Mouse (Mus musculus) brown adipose tissue, adult 24 weeks (tissue): ENCODE measurements around the gene Thsd1. TPM values are rescaled to one million over a fixed set of nuclear protein-coding genes. Genes with fewer than 3 reads are reported as not detected.
"Not testable (repeated sequence)": the region's sequence is repeated elsewhere in the genome, so short reads cannot be mapped to it uniquely, and the experiment has no call there.

Experiments used
- H3K27ac ChIP-seq: fragments of 200-500 bp; replicated peaks from 2 replicates; pipeline ENCODE4 v1.5.1; 2012; ENCODE audit warnings: low read depth, mild to moderate bottlenecking, low read length
- H3K4me1 ChIP-seq: fragments of 200-500 bp; 2 replicates; pipeline ENCODE4 v1.6.1; 2012; ENCODE audit warnings: low read length, mixed read lengths; ENCODE audit not compliant: control insufficient read depth, insufficient read depth, insufficient read length
- H3K4me3 ChIP-seq: fragments of 200-500 bp; 2 replicates; pipeline ENCODE4 v1.5.1; 2012; ENCODE audit warnings: low read depth, mild to moderate bottlenecking, low read length, moderate library complexity; ENCODE audit not compliant: insufficient read depth
- polyA plus RNA-seq: library from polyadenylated mRNA; stranded (reverse); fragments of >200 nt; gene quantifications from 2 replicates; pipeline ENCODE4 v1.2.4, GENCODE M21; 2012; ENCODE audit not compliant: missing spikeins, insufficient read depth, insufficient read length

Gene Thsd1
- polyA plus RNA-seq, 1 experiment: 1.0 TPM

DNA sequence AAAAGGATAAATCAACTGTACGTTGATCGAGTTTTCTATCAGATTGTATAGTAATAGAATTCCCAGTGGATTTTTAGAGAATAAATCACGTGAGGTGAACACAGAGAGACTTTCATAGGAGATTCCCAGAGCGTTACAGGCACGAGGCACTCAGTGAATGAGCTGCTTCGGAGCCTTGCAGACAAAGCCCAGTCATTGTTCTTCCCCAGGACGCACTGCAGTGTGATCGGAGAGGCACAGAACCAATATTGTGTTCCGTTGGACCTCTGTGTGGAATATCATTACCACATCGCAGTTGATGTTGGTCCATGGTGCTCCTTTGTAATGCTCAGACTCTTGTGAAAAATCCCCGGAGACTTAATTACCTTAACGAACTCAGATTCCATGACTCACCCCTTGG lies 20.8 kb downstream of the Thsd1 start:
- Histone ChIP-seq H3K4me1 (peaks cover 2% of the 10 kb centered on the region; the same call in 1 of the 2 replicates), H3K4me3 (no peak overlapping the region), H3K27ac (no peak overlapping the region)

GRCm38 (mm10) chr8:22249080-22249479 lies 22.0 kb downstream of the Thsd1 start:
- H3K27ac ChIP-seq: no peak overlapping the region
- peaks cover 2% of the 10 kb centered on the region; the same call in 1 of the 2 replicates for H3K4me1 ChIP-seq
- H3K4me3 ChIP-seq: no peak overlapping the region

DNA sequence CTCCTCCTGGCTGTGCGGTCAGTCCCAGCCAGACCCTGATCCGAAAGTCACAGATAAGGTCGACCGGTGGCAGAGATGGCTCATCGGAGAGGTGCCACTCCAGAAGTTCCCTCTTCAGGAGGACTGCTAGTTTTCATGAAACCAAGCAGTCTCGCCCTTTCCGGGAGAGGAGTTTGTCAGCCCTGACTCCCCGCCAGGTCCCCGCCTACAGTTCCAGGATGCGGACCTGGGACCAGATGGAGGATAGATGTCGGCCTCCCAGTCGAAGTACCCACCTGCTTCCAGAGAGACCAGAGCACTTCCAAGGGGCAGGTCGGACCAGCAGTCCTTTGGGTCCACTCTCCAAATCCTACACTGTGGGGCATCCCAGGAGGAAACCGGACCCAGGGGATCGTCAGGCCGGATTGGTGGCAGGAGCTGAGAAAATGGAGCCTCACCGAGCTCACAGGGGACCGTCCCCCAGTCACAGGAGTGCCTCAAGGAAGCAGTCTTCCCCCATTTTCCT lies 31.9 kb downstream of the Thsd1 start:
- Histone ChIP-seq H3K27ac (no peak overlapping the region), H3K4me1 (peaks cover 8% of the 10 kb centered on the region; the same call in 1 of the 2 replicates), H3K4me3 (no peak overlapping the region)

DNA sequence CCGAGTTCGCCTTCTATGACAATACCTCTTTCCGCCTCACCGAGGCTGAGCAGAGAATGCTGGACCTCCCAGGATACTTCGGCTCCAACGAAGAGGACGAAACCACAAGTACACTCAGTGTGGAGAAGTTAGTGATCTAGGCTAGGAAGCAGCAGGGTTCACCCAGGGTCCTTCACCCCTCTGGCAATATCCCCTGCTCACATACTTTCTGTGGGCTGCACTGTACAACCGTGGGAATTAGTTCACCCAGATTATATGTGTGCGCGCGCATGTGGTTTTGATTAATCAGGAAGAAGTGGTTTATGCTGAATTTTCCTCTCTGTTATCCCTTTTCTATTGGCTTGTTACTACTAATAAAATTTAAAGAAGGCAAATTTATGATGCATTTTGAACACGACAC lies 32.4 kb downstream of the Thsd1 start:
- peaks cover 8% of the 10 kb centered on the region; the same call in 1 of the 2 replicates for H3K4me1 ChIP-seq
- H3K4me3 ChIP-seq: no peak overlapping the region
- no peak overlapping the region for H3K27ac ChIP-seq

GRCm38 (mm10) chr8:22260091-22260722 lies 33.1 kb downstream of the Thsd1 start:
- H3K27ac ChIP-seq: no peak overlapping the region

DNA sequence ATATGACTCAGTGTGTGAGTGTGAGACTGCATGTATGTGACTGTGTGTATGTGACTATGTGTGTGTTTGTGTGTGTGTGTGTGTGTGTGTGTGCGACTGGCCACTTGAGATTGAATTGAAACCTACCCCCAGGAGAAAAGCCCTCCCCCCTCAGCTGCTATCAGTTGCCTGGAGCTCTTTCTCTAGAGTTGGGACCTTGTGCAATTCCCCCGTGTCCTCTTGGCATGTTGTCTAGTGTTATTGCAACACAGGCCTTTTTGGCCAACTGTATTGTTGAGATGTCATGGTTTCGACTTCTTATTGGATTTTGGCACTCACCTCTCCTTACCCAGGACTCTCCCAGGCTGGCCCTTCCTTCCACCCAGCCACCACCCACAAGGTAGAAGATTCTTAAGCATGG lies 35.2 kb downstream of the Thsd1 start:
- Histone ChIP-seq H3K4me1 (peaks cover 8% of the 10 kb centered on the region; the same call in 1 of the 2 replicates), H3K4me3 (no peak overlapping the region), H3K27ac (no peak overlapping the region)

More at GRCm38 (mm10) chr8:22260091-22260722, 33.1 kb downstream of the Thsd1 start:
- Histone ChIP-seq H3K4me1 (peaks cover 8% of the 10 kb centered on the region; the same call in 1 of the 2 replicates), H3K4me3 (no peak overlapping the region)

DNA sequence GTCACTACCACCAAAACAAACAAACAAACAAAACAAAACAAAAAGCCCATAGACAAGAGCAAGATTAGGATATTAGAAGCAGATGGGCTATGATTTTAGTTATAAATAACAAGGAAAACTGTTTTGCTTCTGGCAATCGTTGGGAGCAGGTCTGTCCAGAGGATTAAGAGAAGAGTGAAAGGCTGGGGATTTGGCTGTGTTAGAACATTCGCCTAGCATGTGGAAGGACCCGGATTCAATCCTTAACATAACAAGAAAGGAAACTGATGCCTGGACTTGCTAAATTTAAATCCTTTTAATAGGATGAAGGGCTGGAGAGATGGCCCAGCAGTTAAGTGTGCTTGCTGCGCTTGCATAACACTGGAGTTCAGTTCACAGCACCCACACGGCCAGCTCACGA lies 37.2 kb downstream of the Thsd1 start:
- peaks cover 8% of the 10 kb centered on the region; the same call in 1 of the 2 replicates for H3K4me1 ChIP-seq
- no peak overlapping the region for H3K4me3 ChIP-seq
- H3K27ac ChIP-seq: no peak overlapping the region

DNA sequence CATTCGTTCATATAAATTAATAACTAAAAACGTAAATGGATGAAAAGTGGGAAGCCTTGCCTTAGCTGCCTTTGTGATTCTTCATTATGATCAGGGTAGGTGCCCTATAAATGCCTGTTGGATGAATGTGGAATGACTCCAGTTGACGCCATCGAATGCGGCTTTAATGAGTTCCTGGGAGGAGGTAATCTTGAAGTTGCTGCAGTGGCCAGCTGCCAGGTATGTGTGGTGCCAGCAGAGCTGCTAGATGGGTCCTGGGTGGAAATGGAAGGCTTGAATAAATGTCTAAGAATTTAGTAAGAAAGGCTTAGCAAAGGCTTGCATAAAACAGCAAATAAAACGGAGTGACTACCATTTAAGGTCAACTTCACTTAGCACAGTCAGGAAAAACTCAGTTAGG lies 37.7 kb downstream of the Thsd1 start:
- H3K4me3 ChIP-seq: no peak overlapping the region
- H3K4me1 ChIP-seq: peaks cover 8% of the 10 kb centered on the region; the same call in 1 of the 2 replicates
- H3K27ac ChIP-seq: no peak overlapping the region

DNA sequence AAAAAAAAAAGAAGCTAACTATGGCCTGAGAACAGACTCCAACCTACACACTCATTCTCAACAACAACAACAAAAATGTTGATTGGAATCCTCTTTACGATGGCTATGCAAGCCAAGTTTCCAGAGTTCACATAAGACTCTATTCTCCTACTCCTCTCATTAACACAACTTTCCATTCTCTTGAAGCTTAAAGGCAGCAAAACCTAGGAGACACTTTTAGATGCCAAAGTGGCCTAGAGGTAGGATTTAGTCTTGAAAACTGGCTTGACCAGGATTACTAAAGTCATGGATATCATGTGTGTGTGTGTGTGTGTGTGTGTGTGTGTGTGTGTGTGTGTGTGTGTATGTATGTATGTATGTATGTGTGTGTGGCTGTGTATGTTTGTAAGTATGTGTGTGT lies 38.1 kb downstream of the Thsd1 start:
- peaks cover 6% of the 10 kb centered on the region; the same call in 1 of the 2 replicates for H3K4me1 ChIP-seq
- H3K27ac ChIP-seq: no peak overlapping the region
- no peak overlapping the region for H3K4me3 ChIP-seq

DNA sequence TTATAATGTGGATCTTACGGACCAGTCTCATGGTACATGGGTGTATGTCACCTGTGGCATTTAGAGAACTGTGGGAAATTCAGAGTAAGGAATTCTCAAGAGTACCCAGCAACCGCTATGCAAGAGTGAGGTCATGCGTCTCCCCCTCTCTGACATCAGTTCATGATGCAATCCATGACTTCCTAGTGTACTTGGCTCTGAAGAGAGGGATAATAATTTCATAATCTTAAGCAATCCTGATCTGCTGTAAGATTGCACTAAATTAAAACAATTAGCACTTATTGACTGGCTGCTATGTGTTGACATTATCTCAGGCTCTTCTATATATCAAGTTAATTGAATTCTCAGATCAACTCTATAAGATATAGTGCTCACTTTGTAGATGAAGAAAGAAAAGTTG lies 39.7 kb downstream of the Thsd1 start:
- Histone ChIP-seq H3K4me3 (no peak overlapping the region), H3K27ac (no peak overlapping the region), H3K4me1 (peaks cover 2% of the 10 kb centered on the region; the same call in 1 of the 2 replicates)

- no peak overlapping the region for H3K4me3 ChIP-seq
- H3K4me1 ChIP-seq: no peaks in the 10 kb centered on the region
- no peak overlapping the region for H3K27ac ChIP-seq
Observed at GRCm38 (mm10) chr8:22273142-22273541, 46.0 kb downstream of the Thsd1 start.

GRCm38 (mm10) chr8:22274641-22275040 lies 47.5 kb downstream of the Thsd1 start:
- Histone ChIP-seq H3K4me3 (no peak overlapping the region), H3K4me1 (no peaks in the 10 kb centered on the region), H3K27ac (no peak overlapping the region)

- no peaks in the 10 kb centered on the region for H3K4me1 ChIP-seq
- H3K27ac ChIP-seq: peak within 1 kb of the TSS; percentile 21; the same call in 1 of the 2 replicates
- H3K4me3 ChIP-seq: no peak within 1 kb of the TSS
Observed at GRCm38 (mm10) chr8:22282999-22283491, 55.9 kb downstream of the Thsd1 start, which contains the start of gene Tpte. TSS of gene Tpte (plus strand) at chr8:22283441.

GRCm38 (mm10) chr8:22302326-22302725 lies 75.2 kb downstream of the Thsd1 start:
- Histone ChIP-seq H3K4me1 (no peaks in the 10 kb centered on the region), H3K27ac (no peak overlapping the region), H3K4me3 (no peak overlapping the region)

GRCm38 (mm10) chr8:22302896-22303306 lies 75.8 kb downstream of the Thsd1 start:
- Histone ChIP-seq H3K4me3 (no peak overlapping the region), H3K27ac (no peak overlapping the region), H3K4me1 (no peaks in the 10 kb centered on the region)

DNA sequence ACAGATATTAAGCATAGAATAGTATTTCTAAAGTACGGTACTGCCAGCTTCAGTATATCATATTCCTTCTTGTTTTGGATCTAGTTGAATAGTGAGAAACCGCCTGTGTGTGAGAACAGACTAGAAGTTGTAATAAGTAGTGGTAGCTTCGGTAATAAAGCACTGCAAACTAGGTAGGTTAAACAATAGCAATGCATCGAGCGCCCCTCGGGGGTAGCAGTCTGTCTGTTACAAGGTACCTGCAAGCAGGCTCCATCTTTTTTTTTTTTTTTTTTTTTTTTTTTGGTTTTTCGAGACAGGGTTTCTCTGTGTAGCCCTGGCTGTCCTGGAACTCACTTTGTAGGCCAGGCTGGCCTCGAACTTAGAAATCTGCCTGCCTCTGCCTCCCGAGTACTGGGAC lies 76.9 kb downstream of the Thsd1 start:
- H3K4me1 ChIP-seq, H3K27ac ChIP-seq, H3K4me3 ChIP-seq: not testable (repeated sequence)
